Comparison of ENCODE assay signal across 1 mouse cellular context in genomic region chr10:128494667-128495245, GRCm38 (mm10).
TF ChIP-seq lines count a peak whose summit lies in the region.

No protein-coding gene starts in this region.

TF ChIP-seq in MEL, 35 proteins besides CTCF, POLR2A, EP300 and RAD21 (continued from another document):
- TF ChIP-seq MAFK (IDR thresholded peaks at IDR 0.05; ENCODE audit: borderline replicate concordance, low read depth, low read length), result no peak
